Mouse (Mus musculus) bone marrow, adult 2 months (tissue): ENCODE data around the gene Ppig.

ENCODE experiments used
- CTCF ChIP-seq: fragments of 200-500 bp; IDR thresholded peaks from 2 replicates; pipeline ENCODE4 v1.5.1; 2011; ENCODE audit warnings: low read length, control low read depth; ENCODE audit not compliant: control insufficient read depth, insufficient read depth
- POLR2A ChIP-seq: fragments of 200-500 bp; IDR thresholded peaks from 2 replicates; pipeline ENCODE4 v1.6.1; 2011; ENCODE audit warnings: low read depth, mild to moderate bottlenecking, control low read depth, low read length, borderline replicate concordance; ENCODE audit not compliant: control insufficient read depth

DNA sequence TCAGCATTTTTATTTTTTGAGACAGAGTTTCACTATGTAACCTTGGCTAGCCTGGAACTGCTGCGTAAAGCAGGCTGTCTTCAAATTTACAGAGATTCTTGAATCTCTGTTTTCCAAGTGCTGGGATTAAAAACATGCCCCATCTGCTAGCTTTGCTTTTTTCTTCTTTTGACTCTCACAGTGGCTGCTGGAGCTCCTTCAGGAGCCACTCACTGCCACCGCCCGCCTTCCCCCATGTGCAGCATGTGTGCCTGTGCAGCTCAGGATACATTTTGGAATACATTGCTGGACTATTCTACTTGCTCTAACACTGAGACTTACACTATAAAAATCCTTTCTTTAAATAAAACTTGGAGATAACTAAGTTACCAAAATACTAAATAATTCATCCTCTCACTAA is 51.0 kb downstream of the Ppig start:
- TF ChIP-seq CTCF, result no peak
- no peak for TF ChIP-seq POLR2A
